Mouse (Mus musculus) layer of hippocampus, adult 2 months (tissue): Measurements from ENCODE around the gene Pabpc4l. TPM values are rescaled to one million over a fixed set of nuclear protein-coding genes. Genes with fewer than 3 reads are reported as not detected.
"Not testable (repeated sequence)": the region's sequence is repeated elsewhere in the genome, so short reads cannot be mapped to it uniquely, and the experiment has no call there.

Experiments used
- DNase-seq, 2 experiments: peaks; one replicate each; pipeline ENCODE4 v3.0.0; 2022; ENCODE audit warnings: low spot score in 2 of 2
- H3K27ac ChIP-seq: fragments of 200-600 bp; 2 replicates; pipeline ENCODE4 v1.8.1; 2022
- H3K4me3 ChIP-seq: fragments of 200-600 bp; 2 replicates; pipeline ENCODE4 v1.8.1; 2022; ENCODE audit warnings: mild to moderate bottlenecking
- CTCF ChIP-seq: fragments of 200-600 bp; conservative IDR thresholded peaks from 2 replicates; pipeline ENCODE4 v1.8.1; 2022; ENCODE audit warnings: antibody characterized with exemption, mild to moderate bottlenecking, moderate library complexity
- long read RNA-seq, 2 experiments: library from polyadenylated mRNA; stranded (forward); transcript quantifications; one replicate each; pipeline ENCODE4 v2.0.0; 2021; ENCODE audit warnings: borderline mapping rate in 2 of 2
- total RNA-seq, 2 experiments: library from RNA; stranded (reverse); gene quantifications; 2 replicates each; pipeline ENCODE4 v1.2.3; 2021

Gene Pabpc4l
- 1 to 10 TPM in 1 of 2 experiments, under 1 TPM in 1; 0.61 to 1.2 TPM for total RNA-seq
- long read RNA-seq, experiment 1, result 0 reads
- long read RNA-seq, experiment 2, result 0 reads

GRCm38 (mm10) chr3:46447481-46448265, at the start of gene Pabpc4l:
Gene Pabpc4l, minus strand, starts transcription at chr3:46448219.
- Histone ChIP-seq H3K4me3 (peak within 1 kb of the TSS; percentile 66), H3K27ac (no peak within 1 kb of the TSS)
- DNase-seq, result no peak
- TF ChIP-seq CTCF, result no peak

GRCm38 (mm10) chr3:46490989-46491259, 42.9 kb upstream of the Pabpc4l start:
- no peak overlapping the region for H3K4me3 ChIP-seq
- no peak overlapping the region for H3K27ac ChIP-seq
- TF ChIP-seq CTCF, result no peak
- DNase-seq, result no peak

- H3K4me3 ChIP-seq, result peak overlapping the region; percentile 24
- no peak for TF ChIP-seq CTCF
Measured at GRCm38 (mm10) chr3:46490132-46490988, 42.3 kb upstream of the Pabpc4l start.

GRCm38 (mm10) chr3:46486091-46486490, 38.1 kb upstream of the Pabpc4l start:
- H3K4me3 ChIP-seq, DNase-seq, H3K27ac ChIP-seq: not testable (repeated sequence)

More at GRCm38 (mm10) chr3:46490132-46490988, 42.3 kb upstream of the Pabpc4l start:
- H3K27ac ChIP-seq, result no peak overlapping the region
- DNase-seq, result no peak

- TF ChIP-seq CTCF, result no peak
- H3K27ac ChIP-seq, result no peak overlapping the region
- peak overlapping the region; percentile 66 for H3K4me3 ChIP-seq
- DNase-seq, result no peak
Measured at GRCm38 (mm10) chr3:46448266-46448532, 180 bp upstream of the Pabpc4l start.

GRCm38 (mm10) chr3:46431416-46431815, 16.6 kb downstream of the Pabpc4l start:
- Histone ChIP-seq H3K4me3 (no peak overlapping the region), H3K27ac (no peak overlapping the region)
- DNase-seq, result no peak
- no peak for TF ChIP-seq CTCF
